Mouse (Mus musculus): ENCODE results near the gene Pard3b. TPM values are rescaled to one million over a fixed set of nuclear protein-coding genes. Genes with fewer than 3 reads are reported as not detected.

Pard3b gene
- polyA plus RNA-seq, 1 experiment from 2014 or later: 19.9 TPM

DNA sequence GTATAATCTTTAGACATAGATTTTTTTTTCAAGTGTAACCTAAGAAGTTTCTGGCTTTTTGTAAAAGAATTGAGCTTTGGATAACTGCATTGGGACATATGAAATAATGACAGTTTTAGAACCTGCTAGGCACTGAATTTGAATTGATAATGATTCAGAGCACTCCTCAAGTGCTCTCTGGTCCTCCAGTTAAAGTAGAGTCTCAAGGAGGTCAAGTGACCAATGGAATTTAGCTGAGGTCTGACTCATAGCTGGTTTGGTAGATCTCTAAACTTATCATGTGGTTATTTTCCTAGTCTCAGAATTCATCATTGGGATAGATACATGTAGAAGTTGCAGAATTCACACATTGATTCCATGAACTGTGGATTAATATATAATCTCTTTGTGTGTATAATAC is 642.0 kb downstream of the Pard3b start:
- H3K4me3 ChIP-seq: no peak overlapping the region
- H3K9me3 ChIP-seq: no peaks in the 10 kb centered on the region
- H3K27me3 ChIP-seq: no peaks in the 10 kb centered on the region
- no peaks in the 10 kb centered on the region for H3K36me3 ChIP-seq
- no peak for ATAC-seq (ENCODE audit: insufficient number of reproducible peaks, insufficient read depth, low FRiP score, low TSS enrichment, low read depth)
- H3K4me2 ChIP-seq: no peak overlapping the region
- no peaks in the 10 kb centered on the region for H3K4me1 ChIP-seq
- no peak overlapping the region for H3K9ac ChIP-seq
- no peak overlapping the region for H3K27ac ChIP-seq

DNA sequence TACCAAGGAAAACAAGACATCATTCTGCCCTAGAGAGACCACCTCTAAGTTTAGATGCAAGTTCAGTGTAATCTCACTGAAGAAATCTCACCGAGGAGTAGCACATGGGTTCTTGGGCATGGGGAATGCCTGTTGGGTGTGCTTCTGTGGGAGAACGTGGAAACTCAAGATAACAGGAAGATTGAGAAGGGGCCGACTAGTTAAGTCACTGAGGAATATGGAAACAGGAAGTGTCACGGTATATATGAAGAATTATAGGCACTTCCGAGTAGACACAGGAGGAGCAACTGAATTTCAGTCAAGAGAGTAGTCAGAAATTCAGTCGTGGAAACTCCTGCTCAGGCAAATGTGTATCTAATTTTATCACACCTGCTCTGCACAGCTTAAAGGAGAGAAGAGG is 644.2 kb downstream of the Pard3b start:
- WGBS: 78% methylated on average over 6 of the region's 6 CpGs
- Histone ChIP-seq H3K9me3 (no peaks in the 10 kb centered on the region), H3K4me3 (no peak overlapping the region), H3K9ac (no peak overlapping the region), H3K4me1 (no peaks in the 10 kb centered on the region), H3K27me3 (no peaks in the 10 kb centered on the region), H3K36me3 (no peaks in the 10 kb centered on the region), H3K4me2 (no peak overlapping the region), H3K27ac (no peak overlapping the region)
- ATAC-seq (ENCODE audit: insufficient number of reproducible peaks, insufficient read depth, low FRiP score, low TSS enrichment, low read depth): no peak

DNA sequence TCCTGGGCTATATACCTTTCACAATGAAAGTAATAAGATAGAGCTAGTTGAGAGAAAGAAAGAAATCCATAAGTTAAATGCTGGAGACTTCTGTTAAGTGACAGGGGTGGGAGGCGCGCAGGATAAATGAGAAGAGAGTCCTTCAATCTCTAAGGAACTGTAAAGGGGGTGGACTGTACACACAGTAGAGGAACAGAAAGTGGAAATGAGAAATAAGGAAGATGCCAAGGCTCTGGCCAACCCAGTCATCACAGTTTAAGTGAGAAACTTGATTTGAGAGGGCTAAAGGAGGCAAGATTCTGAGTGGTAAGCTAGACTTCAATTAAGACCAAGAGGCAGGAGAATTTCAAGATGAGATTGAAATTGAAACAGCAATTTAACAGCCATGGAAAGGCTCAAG is 645.0 kb downstream of the Pard3b start:
- no peaks in the 10 kb centered on the region for H3K27me3 ChIP-seq
- no peak overlapping the region for H3K4me3 ChIP-seq
- no peaks in the 10 kb centered on the region for H3K36me3 ChIP-seq
- H3K27ac ChIP-seq: no peak overlapping the region
- 96% methylated on average over 2 of the region's 2 CpGs for WGBS
- no peak overlapping the region for H3K9ac ChIP-seq
- H3K4me2 ChIP-seq: no peak overlapping the region
- 0 out of 2 replicates have a peak, but pooled peaks cover 2% of the 10 kb centered on the region for H3K4me1 ChIP-seq
- H3K9me3 ChIP-seq: no peaks in the 10 kb centered on the region
- ATAC-seq (ENCODE audit: insufficient number of reproducible peaks, insufficient read depth, low FRiP score, low TSS enrichment, low read depth): no peak

DNA sequence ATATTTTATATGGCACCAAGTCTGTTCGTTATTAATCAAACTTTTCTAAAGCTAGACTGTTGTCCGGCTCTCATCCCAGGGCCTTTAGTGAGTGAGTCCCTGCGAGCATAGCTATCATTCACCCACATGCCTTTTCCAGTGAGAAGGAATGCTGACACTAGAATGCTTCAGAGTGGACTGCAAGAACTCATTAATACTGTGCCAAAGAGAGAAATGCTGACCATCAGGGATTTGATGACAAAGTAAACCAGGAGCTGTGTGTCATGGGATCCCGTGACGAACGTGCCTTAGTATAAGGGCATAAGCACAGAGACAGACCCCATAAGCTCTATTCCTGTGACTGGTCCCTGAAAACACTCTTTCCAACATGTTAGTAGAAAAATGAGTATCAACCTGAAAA is 670.8 kb downstream of the Pard3b start:
- H3K9ac ChIP-seq: no peak overlapping the region
- no peak overlapping the region for H3K27ac ChIP-seq
- H3K9me3 ChIP-seq: no peaks in the 10 kb centered on the region
- H3K36me3 ChIP-seq: no peaks in the 10 kb centered on the region
- no peaks in the 10 kb centered on the region for H3K4me1 ChIP-seq
- WGBS: 88% methylated on average over 6 of the region's 6 CpGs
- no peak overlapping the region for H3K4me2 ChIP-seq
- H3K4me3 ChIP-seq: no peak overlapping the region
- H3K27me3 ChIP-seq: no peaks in the 10 kb centered on the region
- ATAC-seq (ENCODE audit: insufficient number of reproducible peaks, insufficient read depth, low FRiP score, low TSS enrichment, low read depth): no peak

DNA sequence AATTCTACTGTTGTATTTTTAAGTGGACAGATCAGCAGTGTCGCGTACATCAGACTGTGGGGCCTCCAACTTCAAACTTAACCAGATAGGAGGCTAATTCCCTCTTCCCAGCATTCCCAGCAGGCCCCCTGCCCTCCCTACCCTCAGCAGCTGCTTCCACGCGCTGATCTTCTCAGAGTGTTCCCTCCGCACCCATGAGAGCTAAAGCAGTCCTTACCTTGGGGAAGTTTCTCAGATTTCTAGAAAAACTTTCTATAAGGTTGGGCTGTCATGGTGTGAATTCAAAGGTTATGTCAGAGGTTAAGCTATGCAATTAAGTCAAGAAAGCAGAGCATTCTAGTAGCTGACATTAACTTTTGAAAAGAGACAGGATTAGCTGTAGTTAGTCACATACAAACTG is 686.6 kb downstream of the Pard3b start:
- no peaks in the 10 kb centered on the region for H3K4me1 ChIP-seq
- no peak overlapping the region for H3K4me2 ChIP-seq
- whole genome bisulfite sequencing: 28% methylated on average over 5 of the region's 5 CpGs
- no peak overlapping the region for H3K27ac ChIP-seq
- no peak for ATAC-seq (ENCODE audit: insufficient number of reproducible peaks, insufficient read depth, low FRiP score, low TSS enrichment, low read depth)
- no peak overlapping the region for H3K4me3 ChIP-seq
- no peaks in the 10 kb centered on the region for H3K36me3 ChIP-seq
- H3K27me3 ChIP-seq: no peaks in the 10 kb centered on the region
- H3K9me3 ChIP-seq: no peaks in the 10 kb centered on the region
- no peak overlapping the region for H3K9ac ChIP-seq

DNA sequence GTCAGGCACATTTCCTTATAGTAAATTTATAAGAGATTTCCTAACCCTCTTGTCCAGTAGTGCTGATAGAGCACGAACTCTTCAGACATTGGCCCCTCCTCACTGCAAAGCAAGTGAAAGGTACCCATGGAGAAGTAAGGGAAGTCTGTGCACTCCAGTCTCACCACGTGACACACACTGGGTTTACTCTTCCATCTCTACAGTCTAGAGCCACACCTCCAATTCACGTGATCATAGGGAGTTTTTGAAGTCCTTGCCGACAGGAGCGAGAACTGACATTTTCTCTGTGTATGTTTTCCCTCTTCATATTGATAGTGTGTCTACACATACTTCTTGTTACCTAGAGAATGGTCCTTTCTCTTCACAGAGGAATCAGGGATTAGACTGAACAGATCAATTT is 689.1 kb downstream of the Pard3b start:
- ATAC-seq (ENCODE audit: insufficient number of reproducible peaks, insufficient read depth, low FRiP score, low TSS enrichment, low read depth): no peak
- Histone ChIP-seq H3K36me3 (no peaks in the 10 kb centered on the region), H3K27ac (no peak overlapping the region), H3K4me2 (no peak overlapping the region), H3K9ac (no peak overlapping the region), H3K27me3 (no peaks in the 10 kb centered on the region), H3K4me3 (no peak overlapping the region), H3K4me1 (no peaks in the 10 kb centered on the region), H3K9me3 (no peaks in the 10 kb centered on the region)
- 86% methylated on average over 5 of the region's 5 CpGs for WGBS

DNA sequence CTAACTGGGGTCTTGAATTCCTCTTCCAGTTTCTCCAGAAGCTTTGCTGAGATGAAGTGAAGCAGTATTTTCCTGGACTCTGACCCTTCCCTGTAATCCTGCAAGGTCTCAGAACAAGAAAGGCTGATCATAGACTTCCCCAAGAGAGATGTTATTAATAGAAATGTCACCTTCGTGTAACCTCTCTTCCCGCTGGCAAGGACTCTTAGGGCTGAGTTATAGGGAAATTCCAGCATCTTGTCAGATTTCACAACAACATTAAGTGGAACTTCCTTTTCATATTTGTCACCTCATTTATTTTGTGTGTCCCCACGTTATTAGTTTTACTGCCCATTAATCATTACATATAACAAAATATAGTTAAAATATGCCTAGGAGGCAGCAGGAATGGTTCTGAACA is 690.2 kb downstream of the Pard3b start:
- H3K9ac ChIP-seq: no peak overlapping the region
- no peaks in the 10 kb centered on the region for H3K27me3 ChIP-seq
- H3K9me3 ChIP-seq: no peaks in the 10 kb centered on the region
- H3K27ac ChIP-seq: no peak overlapping the region
- H3K4me2 ChIP-seq: no peak overlapping the region
- H3K4me3 ChIP-seq: no peak overlapping the region
- H3K36me3 ChIP-seq: no peaks in the 10 kb centered on the region
- no peak for ATAC-seq (ENCODE audit: insufficient number of reproducible peaks, insufficient read depth, low FRiP score, low TSS enrichment, low read depth)
- 61% methylated on average over 3 of the region's 3 CpGs for WGBS
- H3K4me1 ChIP-seq: 0 out of 2 replicates have a peak, but pooled peaks cover 2% of the 10 kb centered on the region

DNA sequence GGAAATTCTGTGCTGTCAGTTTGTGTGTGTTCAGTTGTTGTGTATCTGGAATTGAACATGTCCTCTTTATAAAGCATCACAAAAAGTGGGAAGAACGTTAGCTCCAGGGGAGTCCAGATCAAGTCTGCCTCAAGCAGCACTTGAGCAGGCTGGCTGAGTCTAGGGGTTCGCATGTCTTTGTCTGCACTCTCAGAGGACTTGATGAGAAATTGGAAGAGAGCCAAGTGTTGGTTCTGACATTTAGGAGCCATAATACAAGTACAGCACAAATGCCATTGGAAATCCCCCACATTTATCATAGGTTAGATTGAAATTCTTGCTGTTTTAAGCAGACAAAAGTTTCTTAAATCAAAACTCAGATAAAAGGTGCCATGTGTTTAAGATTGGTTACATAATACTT is 694.4 kb downstream of the Pard3b start:
- Histone ChIP-seq H3K4me1 (0 out of 2 replicates have a peak, but pooled peaks cover 2% of the 10 kb centered on the region), H3K27me3 (no peaks in the 10 kb centered on the region), H3K27ac (no peak overlapping the region), H3K4me3 (no peak overlapping the region), H3K36me3 (no peaks in the 10 kb centered on the region), H3K9ac (no peak overlapping the region), H3K4me2 (no peak overlapping the region), H3K9me3 (no peaks in the 10 kb centered on the region)
- no peak for ATAC-seq (ENCODE audit: insufficient number of reproducible peaks, insufficient read depth, low FRiP score, low TSS enrichment, low read depth)
- WGBS: 28% methylated on average over 2 of the region's 2 CpGs

DNA sequence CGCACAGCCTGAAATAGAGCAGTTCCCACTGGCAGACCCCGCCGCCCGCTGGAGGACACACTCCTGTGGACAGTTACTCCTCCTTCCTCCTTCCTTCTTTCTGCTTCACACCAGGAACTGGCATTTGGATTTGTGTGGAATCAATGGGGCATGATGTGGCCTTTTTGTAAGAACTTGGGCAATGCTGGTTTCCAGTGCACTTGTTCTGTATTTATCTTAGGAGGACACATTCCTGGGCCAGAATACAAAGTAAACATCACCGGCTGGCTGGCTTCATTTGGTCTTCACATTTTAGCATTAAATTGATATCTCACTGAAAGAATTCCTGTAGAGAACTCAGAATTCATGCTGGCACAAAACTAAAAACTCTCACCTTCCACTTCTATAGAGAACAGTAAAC is 695.6 kb downstream of the Pard3b start:
- H3K4me2 ChIP-seq: no peak overlapping the region
- H3K9me3 ChIP-seq: no peaks in the 10 kb centered on the region
- no peak for ATAC-seq (ENCODE audit: insufficient number of reproducible peaks, insufficient read depth, low FRiP score, low TSS enrichment, low read depth)
- H3K36me3 ChIP-seq: no peaks in the 10 kb centered on the region
- WGBS: 88% methylated on average over 5 of the region's 5 CpGs
- no peak overlapping the region for H3K9ac ChIP-seq
- no peak overlapping the region for H3K27ac ChIP-seq
- 0 out of 2 replicates have a peak, but pooled peaks cover 2% of the 10 kb centered on the region for H3K4me1 ChIP-seq
- no peak overlapping the region for H3K4me3 ChIP-seq
- no peaks in the 10 kb centered on the region for H3K27me3 ChIP-seq

DNA sequence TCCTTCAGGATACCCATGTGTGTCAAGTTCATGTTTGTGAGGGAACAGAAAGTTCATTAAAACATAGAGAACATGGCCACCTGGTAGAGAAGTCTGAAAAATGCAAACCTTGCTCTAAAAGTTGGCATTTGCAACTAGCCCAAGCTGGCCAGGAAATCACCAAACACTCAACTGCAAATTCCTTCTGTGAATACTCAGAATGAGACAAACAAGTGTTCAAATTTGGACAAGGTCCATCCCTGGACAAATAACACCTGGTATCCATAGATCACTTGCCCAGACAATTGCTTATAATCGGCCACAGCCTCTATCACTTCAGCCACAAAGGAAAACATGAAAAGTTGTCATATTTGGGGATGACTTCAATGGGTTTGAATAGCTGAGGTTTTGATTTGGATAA is 701.6 kb downstream of the Pard3b start:
- H3K36me3 ChIP-seq: no peaks in the 10 kb centered on the region
- no peaks in the 10 kb centered on the region for H3K9me3 ChIP-seq
- no peak overlapping the region for H3K4me3 ChIP-seq
- H3K27ac ChIP-seq: no peak overlapping the region
- no peak overlapping the region for H3K9ac ChIP-seq
- H3K27me3 ChIP-seq: no peaks in the 10 kb centered on the region
- WGBS: 91% methylated on average over 1 of the region's 1 CpGs
- H3K4me2 ChIP-seq: no peak overlapping the region
- no peaks in the 10 kb centered on the region for H3K4me1 ChIP-seq
- ATAC-seq (ENCODE audit: insufficient number of reproducible peaks, insufficient read depth, low FRiP score, low TSS enrichment, low read depth): no peak

DNA sequence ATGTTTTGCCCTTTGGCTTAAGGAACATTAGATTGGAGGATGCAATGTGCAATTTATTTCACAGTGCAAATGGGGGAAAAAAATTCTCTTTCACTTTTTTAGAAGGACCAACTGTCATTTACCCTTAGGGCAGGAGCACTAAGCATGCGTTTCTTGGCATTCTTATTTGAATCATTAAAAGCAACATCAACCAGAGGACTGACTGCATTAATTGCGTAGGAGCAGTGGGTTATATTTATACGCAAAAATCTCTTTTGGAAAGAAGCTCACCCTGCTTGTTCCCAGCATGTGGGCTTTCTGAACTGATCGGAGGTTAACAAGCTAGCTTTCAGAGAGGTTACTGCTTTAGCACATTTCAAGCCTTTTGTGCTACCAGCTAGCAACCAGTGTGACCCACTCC is 705.7 kb downstream of the Pard3b start:
- no peak for ATAC-seq (ENCODE audit: insufficient number of reproducible peaks, insufficient read depth, low FRiP score, low TSS enrichment, low read depth)
- H3K27me3 ChIP-seq: no peaks in the 10 kb centered on the region
- no peaks in the 10 kb centered on the region for H3K9me3 ChIP-seq
- H3K9ac ChIP-seq: no peak overlapping the region
- H3K4me1 ChIP-seq: no peaks in the 10 kb centered on the region
- no peaks in the 10 kb centered on the region for H3K36me3 ChIP-seq
- 69% methylated on average over 4 of the region's 4 CpGs for WGBS
- H3K4me3 ChIP-seq: no peak overlapping the region
- no peak overlapping the region for H3K4me2 ChIP-seq
- H3K27ac ChIP-seq: no peak overlapping the region

DNA sequence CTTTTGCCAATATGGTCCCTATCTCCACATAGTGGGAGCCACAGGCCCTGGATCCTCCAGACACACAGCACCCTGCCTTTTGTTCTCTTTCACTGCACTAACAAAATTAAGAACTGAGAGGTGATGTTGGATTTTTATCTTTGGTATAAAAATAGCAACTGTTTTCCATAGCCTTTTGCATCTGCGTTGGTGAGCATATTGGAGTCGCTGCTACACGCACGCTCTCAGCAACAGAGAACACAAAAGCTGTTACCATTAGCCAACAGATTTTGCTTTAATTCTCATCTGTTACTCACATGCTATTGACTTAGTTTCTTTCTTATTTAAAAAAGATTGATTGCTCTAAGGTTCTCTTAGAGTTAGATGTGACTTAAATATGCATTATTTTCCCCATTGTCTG is 709.7 kb downstream of the Pard3b start:
- H3K36me3 ChIP-seq: no peaks in the 10 kb centered on the region
- no peak overlapping the region for H3K4me3 ChIP-seq
- H3K27me3 ChIP-seq: no peaks in the 10 kb centered on the region
- ATAC-seq (ENCODE audit: insufficient number of reproducible peaks, insufficient read depth, low FRiP score, low TSS enrichment, low read depth): no peak
- no peak overlapping the region for H3K27ac ChIP-seq
- no peaks in the 10 kb centered on the region for H3K4me1 ChIP-seq
- H3K4me2 ChIP-seq: no peak overlapping the region
- H3K9me3 ChIP-seq: no peaks in the 10 kb centered on the region
- no peak overlapping the region for H3K9ac ChIP-seq
- WGBS: 89% methylated on average over 4 of the region's 4 CpGs

DNA sequence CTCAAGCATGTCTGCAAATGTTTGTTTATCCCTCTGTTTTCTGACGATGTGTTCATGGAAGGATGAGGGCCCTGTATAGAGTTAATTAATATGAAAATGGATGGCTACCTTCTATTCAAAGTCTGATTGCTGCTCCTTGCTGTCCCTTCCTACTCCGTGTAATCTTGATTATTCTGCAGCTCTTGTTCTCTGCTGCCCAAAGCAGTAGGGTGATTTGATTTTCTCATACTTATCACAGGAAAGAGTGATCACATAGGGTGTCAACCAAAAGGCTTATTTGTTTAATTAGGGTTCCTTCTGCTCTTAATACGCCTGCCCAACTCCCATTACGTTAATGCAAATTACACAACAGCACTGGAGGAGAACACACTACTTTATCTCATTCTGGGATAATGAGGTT is 716.9 kb downstream of the Pard3b start:
- no peaks in the 10 kb centered on the region for H3K9me3 ChIP-seq
- H3K27ac ChIP-seq: no peak overlapping the region
- no peaks in the 10 kb centered on the region for H3K4me1 ChIP-seq
- H3K4me2 ChIP-seq: no peak overlapping the region
- no peak overlapping the region for H3K4me3 ChIP-seq
- H3K36me3 ChIP-seq: no peaks in the 10 kb centered on the region
- H3K9ac ChIP-seq: no peak overlapping the region
- ATAC-seq (ENCODE audit: insufficient number of reproducible peaks, insufficient read depth, low FRiP score, low TSS enrichment, low read depth): no peak
- no peaks in the 10 kb centered on the region for H3K27me3 ChIP-seq
- WGBS: 61% methylated on average over 4 of the region's 4 CpGs
